8 mouse cellular contexts compared by ENCODE assay signal in the genomic region with DNA sequence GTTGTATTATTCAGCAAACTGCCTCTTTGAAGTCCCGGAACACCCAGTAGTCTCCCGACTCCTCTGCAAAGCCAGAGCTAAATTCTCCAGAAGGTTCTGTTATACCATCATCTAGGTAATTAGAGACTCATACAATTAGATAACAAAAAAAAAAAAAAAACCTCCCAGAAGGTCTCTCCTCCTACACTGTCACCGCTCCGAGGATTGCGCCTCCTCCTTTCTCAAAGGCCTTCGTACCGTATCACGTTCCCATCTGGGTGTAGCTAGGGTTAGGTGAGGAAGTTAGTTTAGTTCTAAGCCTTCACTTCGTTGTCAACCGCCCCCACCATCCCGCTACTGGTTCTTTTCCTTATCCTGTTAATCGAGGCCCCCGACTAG. TPM values are rescaled to one million over a fixed set of nuclear protein-coding genes. Genes with fewer than 3 reads are reported as not detected.
DNase-seq lines count a peak whose midpoint lies in the region; ATAC-seq and TF ChIP-seq lines count a peak whose summit lies in the region.

No protein-coding gene starts in this region.

- no peaks in the 10 kb centered on the region for H3K4me1 ChIP-seq in cerebellum, adult 2 months (ENCODE audit: control insufficient read depth, insufficient read depth, low read length)
- peaks cover 23% of the 10 kb centered on the region for H3K4me1 ChIP-seq in forebrain, embryonic 15.5 days
- H3K4me1 ChIP-seq in liver, embryonic 16.5 days (ENCODE audit: control insufficient read depth, low read depth, low read length), result peaks cover 15% of the 10 kb centered on the region

- WGBS in cerebellum, adult 2 months, result 6% methylated on average over 13 of the region's 13 CpGs
- WGBS in forebrain, embryonic 15.5 days, result 6% methylated on average over 13 of the region's 13 CpGs
- WGBS in liver, embryonic 16.5 days (ENCODE audit: insufficient replicate concordance), result 6% methylated on average over 13 of the region's 13 CpGs

- H3K27ac ChIP-seq in cerebellum, adult 2 months (ENCODE audit: insufficient read depth, low read length), result no peak overlapping the region
- peak overlapping the region; percentile 96 for H3K27ac ChIP-seq in forebrain, embryonic 15.5 days (replicated peaks)
- H3K27ac ChIP-seq in liver, embryonic 16.5 days (ENCODE audit: low read length), result peak overlapping the region; percentile 100

- H3K9ac ChIP-seq in forebrain, embryonic 15.5 days (replicated peaks), result peak overlapping the region; percentile 83
- peak overlapping the region; percentile 99 for H3K9ac ChIP-seq in liver, embryonic 16.5 days (ENCODE audit: low read depth, low read length)

- peak; percentile 56 for ATAC-seq in CD4-positive, CD25-positive, alpha-beta regulatory T cell, adult 4 months
- ATAC-seq in forebrain, embryonic 15.5 days (replicated peaks), result peak; percentile 65
- peak; percentile 72 for ATAC-seq in liver, embryonic 16.5 days (ENCODE audit: low read depth)

- no peak for TF ChIP-seq CTCF in cerebellum, adult 2 months (IDR thresholded peaks at IDR 0.05; ENCODE audit: borderline replicate concordance, insufficient read depth, low read depth, low read length)

- peak overlapping the region; percentile 72 for H3K4me3 ChIP-seq in cerebellum, adult 2 months (replicated peaks; ENCODE audit: insufficient read depth, low read depth, low read length)
- H3K4me3 ChIP-seq in forebrain, embryonic 15.5 days, result peak overlapping the region; percentile 86
- peak overlapping the region; percentile 98 for H3K4me3 ChIP-seq in liver, embryonic 16.5 days (ENCODE audit: low read depth, low read length)

- no peak for DNase-seq in cerebellum, adult 2 months
- no peak for DNase-seq in cerebellum, adult 8-10 months
- DNase-seq in frontal cortex, postnatal 10 days (ENCODE audit: low spot score in 2 of 2), result no peak
- DNase-seq in embryo, embryonic 10.5 days (ENCODE audit: low spot score), result no peak
- DNase-seq in kidney, adult 11 months, result no peak

- no peak for TF ChIP-seq POLR2A in cerebellum, adult 2 months (IDR thresholded peaks at IDR 0.05; ENCODE audit: borderline replicate concordance, insufficient read depth, low read length)

- H3K27me3 ChIP-seq in cerebellum, adult 2 months (ENCODE audit: control insufficient read depth, insufficient read depth, low read length), result no peaks in the 10 kb centered on the region
- no peaks in the 10 kb centered on the region for H3K27me3 ChIP-seq in forebrain, embryonic 15.5 days
- no peaks in the 10 kb centered on the region for H3K27me3 ChIP-seq in liver, embryonic 16.5 days (ENCODE audit: control insufficient read depth, insufficient read depth, low read depth, low read length)

- H3K9me3 ChIP-seq in forebrain, embryonic 15.5 days, result no peaks in the 10 kb centered on the region
- no peaks in the 10 kb centered on the region for H3K9me3 ChIP-seq in liver, embryonic 16.5 days (replicated peaks; ENCODE audit: control insufficient read depth, low read length)

- peak overlapping the region; percentile 67 for H3K4me2 ChIP-seq in forebrain, embryonic 15.5 days (replicated peaks)
- H3K4me2 ChIP-seq in liver, embryonic 16.5 days (ENCODE audit: low read depth, low read length), result peak overlapping the region; percentile 89

- peaks cover 18% of the 10 kb centered on the region for H3K36me3 ChIP-seq in forebrain, embryonic 15.5 days
- H3K36me3 ChIP-seq in liver, embryonic 16.5 days (ENCODE audit: control insufficient read depth, insufficient read depth), result peaks cover 8% of the 10 kb centered on the region

RNA-seq across cellular contexts. Expression of gene Rnf6, which starts 0.9 kb away (rescaled TPM):
- 67.0 and 68.4 TPM in 2 replicates for polyA plus RNA-seq in cerebellum, adult 2 months (2012; rRNA removed)
- polyA plus RNA-seq in CD4-positive, CD25-positive, alpha-beta regulatory T cell, adult 4 months (2017; shearing (Covaris generic)), result 100 to 1,000 TPM in 1 of 2 experiments, 10 to 100 TPM in 1; 84.5 to 104 TPM
- polyA plus RNA-seq in forebrain, embryonic 15.5 days (2015; fragmentation: Nextera tagmentation; extraction: Ambion mirVana), result 28.3 TPM in 2 replicates
- polyA plus RNA-seq in liver, embryonic 16.5 days (2015; fragmentation: Nextera tagmentation; extraction: Ambion mirVana), result 28.0 and 30.9 TPM in 2 replicates

RNA-seq across cellular contexts. Expression of gene Cdk8, which starts 10.5 kb away (rescaled TPM):
- 35.3 and 37.5 TPM in 2 replicates for polyA plus RNA-seq in cerebellum, adult 2 months (2012; rRNA removed)
- 10 to 100 TPM; 11.3 to 15.1 TPM for polyA plus RNA-seq in CD4-positive, CD25-positive, alpha-beta regulatory T cell, adult 4 months (2017; shearing (Covaris generic))
- 18.5 and 18.6 TPM in 2 replicates for polyA plus RNA-seq in forebrain, embryonic 15.5 days (2015; fragmentation: Nextera tagmentation; extraction: Ambion mirVana)
- polyA plus RNA-seq in liver, embryonic 16.5 days (2015; fragmentation: Nextera tagmentation; extraction: Ambion mirVana), result 11.5 and 11.8 TPM in 2 replicates

RNA-seq across cellular contexts. Expression of gene 1700001J03Rik, which starts 35.4 kb away (rescaled TPM):
- polyA plus RNA-seq in cerebellum, adult 2 months (2012; rRNA removed), result 2.2 and 2.8 TPM in 2 replicates
- polyA plus RNA-seq in CD4-positive, CD25-positive, alpha-beta regulatory T cell, adult 4 months (2017; shearing (Covaris generic)), result 1 to 10 TPM in 1 of 2 experiments, under 1 TPM in 1; 0.42 to 1.2 TPM
- polyA plus RNA-seq in forebrain, embryonic 15.5 days (2015; fragmentation: Nextera tagmentation; extraction: Ambion mirVana), result not detected in 2 replicates
- polyA plus RNA-seq in liver, embryonic 16.5 days (2015; fragmentation: Nextera tagmentation; extraction: Ambion mirVana), result not detected in 2 replicates

RNA-seq across cellular contexts. Expression of gene Gm6309, which starts 50.0 kb away (rescaled TPM):
- not detected in 2 replicates for polyA plus RNA-seq in cerebellum, adult 2 months (2012; rRNA removed)
- not detected for polyA plus RNA-seq in CD4-positive, CD25-positive, alpha-beta regulatory T cell, adult 4 months (2017; shearing (Covaris generic))
- polyA plus RNA-seq in forebrain, embryonic 15.5 days (2015; fragmentation: Nextera tagmentation; extraction: Ambion mirVana), result not detected in 2 replicates
- polyA plus RNA-seq in liver, embryonic 16.5 days (2015; fragmentation: Nextera tagmentation; extraction: Ambion mirVana), result not detected in 2 replicates
